In genomic region chr7:19239986-19240385, GRCm38 (mm10) we compare ENCODE assay signal across 9 mouse cellular contexts. TPM values are rescaled to one million over a fixed set of nuclear protein-coding genes. Genes with fewer than 3 reads are reported as not detected.
DNase-seq lines count a peak whose midpoint lies in the region; ATAC-seq lines count a peak whose summit lies in the region.
"Had no signal": no experiment of that assay in that cellular context is flagged by ENCODE, and none has a peak within 500 bp of the region (broad histone marks: within the 10 kb centered on the region; RNA-seq: fewer than 3 reads in every experiment).

No protein-coding gene starts in this region.

- no peak for DNase-seq in heart, adult 18-20 months
- peak; percentile 70 for DNase-seq in c-Kit-positive CD71-positive TER-119-negative erythroid progenitor cells, embryonic 14.5 days (ENCODE audit: low read depth)
- no peak for DNase-seq in spleen, postnatal 14 days (ENCODE audit: low spot score in 2 of 2)
- DNase-seq in adrenal gland, adult (ENCODE audit: inconsistent age in 2 of 2, low spot score in 1 of 2) = no peak

- WGBS in heart, embryonic 14.5 days = 63% methylated on average over 2 of the region's 4 CpGs
- WGBS in hindbrain, embryonic 16.5 days = 52% methylated on average over 4 of the region's 4 CpGs

- peak overlapping the region in 1 of 2 experiments; percentile 92; a peak in 2 of 4 replicates for H3K27ac ChIP-seq in heart, embryonic 14.5 days (replicated peaks in 1 of 2; ENCODE audit: control insufficient read depth in 1 of 2, insufficient read depth in 1 of 2, low read depth in 2 of 2, low read length in 2 of 2)
- H3K27ac ChIP-seq in hindbrain, embryonic 16.5 days (ENCODE audit: low read depth, low read length) = no peak overlapping the region; the same call in 1 of the 2 replicates

- H3K27me3 ChIP-seq in heart, embryonic 14.5 days (ENCODE audit: control insufficient read depth, insufficient read depth, low read length) = no peaks in the 10 kb centered on the region
- no peaks in the 10 kb centered on the region for H3K27me3 ChIP-seq in hindbrain, embryonic 16.5 days (replicated peaks; ENCODE audit: control insufficient read depth, insufficient read depth, low read length)
- H3K27me3 ChIP-seq: CH12.LX had no signal

- H3K36me3 ChIP-seq in heart, embryonic 14.5 days (ENCODE audit: control insufficient read depth, insufficient read depth, low read length) = peaks cover 8% of the 10 kb centered on the region
- H3K36me3 ChIP-seq in hindbrain, embryonic 16.5 days (ENCODE audit: control insufficient read depth, insufficient read depth, low read length) = no peaks in the 10 kb centered on the region

- no peak for ATAC-seq in heart, embryonic 14.5 days (ENCODE audit: insufficient number of reproducible peaks, insufficient read depth, low FRiP score, low read depth)
- 0 out of 2 replicates have a peak, but pooled peaks have one; percentile 3 for ATAC-seq in hindbrain, embryonic 16.5 days
- ATAC-seq in megakaryocyte progenitor cell, adult 5-6 weeks (replicated peaks; ENCODE audit: poor library complexity) = peak; percentile 46

- no peak overlapping the region for H3K4me3 ChIP-seq in heart, embryonic 14.5 days (ENCODE audit: control insufficient read depth in 1 of 2, insufficient read depth in 1 of 2, low read depth in 1 of 2, low read length in 2 of 2)
- no peak overlapping the region for H3K4me3 ChIP-seq in hindbrain, embryonic 16.5 days (ENCODE audit: low read length)

- no peak overlapping the region for H3K4me2 ChIP-seq in heart, embryonic 14.5 days (ENCODE audit: low read length)
- H3K4me2 ChIP-seq in hindbrain, embryonic 16.5 days (ENCODE audit: low read length) = no peak overlapping the region

- peaks cover 15 to 47% of the 10 kb centered on the region in 2 experiments for H3K4me1 ChIP-seq in heart, embryonic 14.5 days (ENCODE audit: control insufficient read depth in 2 of 2, insufficient read depth in 2 of 2, low read length in 2 of 2)
- H3K4me1 ChIP-seq in hindbrain, embryonic 16.5 days (ENCODE audit: control insufficient read depth, insufficient read depth, low read depth, low read length) = peaks cover 10% of the 10 kb centered on the region

- no peaks in the 10 kb centered on the region for H3K9me3 ChIP-seq in heart, embryonic 14.5 days (ENCODE audit: control insufficient read depth, low read length)
- no peaks in the 10 kb centered on the region for H3K9me3 ChIP-seq in hindbrain, embryonic 16.5 days (ENCODE audit: control insufficient read depth, low read length)

- H3K9ac ChIP-seq in heart, embryonic 14.5 days (ENCODE audit: low read length) = peak overlapping the region; percentile 34; the same call in 1 of the 2 replicates
- no peak overlapping the region for H3K9ac ChIP-seq in hindbrain, embryonic 16.5 days (ENCODE audit: low read depth, low read length)

RNA-seq across cellular contexts. Expression of gene Opa3, which starts 11.9 kb away (rescaled TPM):
- 36.5 and 38.6 TPM in 2 replicates for polyA plus RNA-seq in heart, embryonic 14.5 days (2014; fragmentation: Nextera tagmentation; extraction: Ambion mirVana)
- 10 to 100 TPM; 65.1 to 70.8 TPM for total RNA-seq in heart, adult 18-20 months (2021)
- polyA plus RNA-seq in hindbrain, embryonic 16.5 days (2015; fragmentation: Nextera tagmentation; extraction: Ambion mirVana) = 39.9 and 41.5 TPM in 2 replicates
- 12.4 and 16.1 TPM in 2 replicates for total RNA-seq in megakaryocyte progenitor cell, adult 5-6 weeks (2015)
- 19.9 and 25.0 TPM in 2 replicates for total RNA-seq in megakaryocyte progenitor cell, adult 5-6 weeks (2017)

RNA-seq across cellular contexts. Expression of gene Gpr4, which starts 27.6 kb away (rescaled TPM):
- 1.6 and 1.9 TPM in 2 replicates for polyA plus RNA-seq in heart, embryonic 14.5 days (2014; fragmentation: Nextera tagmentation; extraction: Ambion mirVana)
- total RNA-seq in heart, adult 18-20 months (2021) = 1 to 10 TPM; 5.5 to 7.1 TPM
- polyA plus RNA-seq in hindbrain, embryonic 16.5 days (2015; fragmentation: Nextera tagmentation; extraction: Ambion mirVana) = 3.1 and 4.4 TPM in 2 replicates
- 0.12 TPM in 1 of 2 replicates, not detected in the other for total RNA-seq in megakaryocyte progenitor cell, adult 5-6 weeks (2015)
- not detected in 2 replicates for total RNA-seq in megakaryocyte progenitor cell, adult 5-6 weeks (2017)

RNA-seq across cellular contexts. Expression of gene Vasp, which starts 31.6 kb away (rescaled TPM):
- polyA plus RNA-seq in heart, embryonic 14.5 days (2014; fragmentation: Nextera tagmentation; extraction: Ambion mirVana) = 66.1 and 68.9 TPM in 2 replicates
- total RNA-seq in heart, adult 18-20 months (2021) = 10 to 100 TPM; 26.7 to 27.7 TPM
- 39.9 and 42.9 TPM in 2 replicates for polyA plus RNA-seq in hindbrain, embryonic 16.5 days (2015; fragmentation: Nextera tagmentation; extraction: Ambion mirVana)
- total RNA-seq in megakaryocyte progenitor cell, adult 5-6 weeks (2015) = 46.7 and 49.6 TPM in 2 replicates
- 71.0 and 73.0 TPM in 2 replicates for total RNA-seq in megakaryocyte progenitor cell, adult 5-6 weeks (2017)

RNA-seq across cellular contexts. Expression of gene Ppm1n, which starts 39.9 kb away (rescaled TPM):
- 0.20 TPM in 1 of 2 replicates, not detected in the other for polyA plus RNA-seq in heart, embryonic 14.5 days (2014; fragmentation: Nextera tagmentation; extraction: Ambion mirVana)
- total RNA-seq in heart, adult 18-20 months (2021) = not detected
- polyA plus RNA-seq in hindbrain, embryonic 16.5 days (2015; fragmentation: Nextera tagmentation; extraction: Ambion mirVana) = 0.79 and 1.5 TPM in 2 replicates
- 0.20 TPM in 1 of 2 replicates, not detected in the other for total RNA-seq in megakaryocyte progenitor cell, adult 5-6 weeks (2015)
- not detected in 2 replicates for total RNA-seq in megakaryocyte progenitor cell, adult 5-6 weeks (2017)
- total RNA-seq: CH12.LX; hematopoietic stem cell, adult 5-6 weeks had no signal

RNA-seq across cellular contexts. Expression of gene Rtn2, which starts 42.4 kb away (rescaled TPM):
- 39.2 and 43.6 TPM in 2 replicates for polyA plus RNA-seq in heart, embryonic 14.5 days (2014; fragmentation: Nextera tagmentation; extraction: Ambion mirVana)
- 100 to 1,000 TPM; 124 to 132 TPM for total RNA-seq in heart, adult 18-20 months (2021)
- polyA plus RNA-seq in hindbrain, embryonic 16.5 days (2015; fragmentation: Nextera tagmentation; extraction: Ambion mirVana) = 124 and 126 TPM in 2 replicates
- total RNA-seq in megakaryocyte progenitor cell, adult 5-6 weeks (2015) = not detected in 2 replicates
- total RNA-seq in megakaryocyte progenitor cell, adult 5-6 weeks (2017) = not detected in 2 replicates
- total RNA-seq: hematopoietic stem cell, adult 5-6 weeks had no signal

Comparison
In these comparisons a context has a peak if more than half of its experiments do, and no peak if none do; other contexts are left out.
1. RNA of gene Gpr4, which starts 27.6 kb away (total RNA-seq): 5.5 to 7.1 TPM in heart, adult 18-20 months; 0.12 TPM in megakaryocyte progenitor cell, adult 5-6 weeks; every median in the first group is over 4 times any median in the second.